8 mouse cellular contexts compared by ENCODE assay signal in genomic region chr5:118879808-118880478, GRCm38 (mm10).
A peak's percentile ranks its signal among the peaks of the same experiment; 100 is the strongest.
DNase-seq lines count a peak whose midpoint lies in the region; ATAC-seq and TF ChIP-seq lines count a peak whose summit lies in the region.

No protein-coding gene starts in this region.

- ATAC-seq in liver, embryonic 11.5 days (replicated peaks; ENCODE audit: low FRiP score): no peak
- ATAC-seq in intestine, postnatal 0 days: peak; percentile 58; the same call in 1 of the 2 replicates

- no peaks in the 10 kb centered on the region for H3K79me2 ChIP-seq in liver, adult 2 months (ENCODE audit: control insufficient read depth, insufficient read depth, low read length)

- TF ChIP-seq CTCF in liver, adult 2 months (IDR thresholded peaks at IDR 0.05; ENCODE audit: low read depth, low read length): peak; percentile 73
- TF ChIP-seq CTCF in intestine, postnatal 0 days (IDR thresholded peaks at IDR 0.05; ENCODE audit: low read depth): peak; percentile 81

- no peaks in the 10 kb centered on the region for H3K9me3 ChIP-seq in liver, embryonic 11.5 days (ENCODE audit: control insufficient read depth, low read length)
- H3K9me3 ChIP-seq in intestine, postnatal 0 days (ENCODE audit: control insufficient read depth): no peaks in the 10 kb centered on the region

- WGBS in liver, adult 2 months: 26% methylated on average over 13 of the region's 13 CpGs
- WGBS in liver, embryonic 11.5 days: 20% methylated on average over 13 of the region's 13 CpGs
- 22% methylated on average over 13 of the region's 13 CpGs for WGBS in intestine, postnatal 0 days

- H3K4me1 ChIP-seq in liver, adult 2 months (ENCODE audit: control insufficient read depth, insufficient read depth, low read length): no peaks in the 10 kb centered on the region
- H3K4me1 ChIP-seq in liver, embryonic 11.5 days (replicated peaks; ENCODE audit: control insufficient read depth, insufficient read depth, low read length): no peaks in the 10 kb centered on the region
- H3K4me1 ChIP-seq in intestine, postnatal 0 days (replicated peaks; ENCODE audit: control insufficient read depth, insufficient read depth, low read length): no peaks in the 10 kb centered on the region

- TF ChIP-seq POLR2A in liver, adult 2 months (IDR thresholded peaks at IDR 0.05; ENCODE audit: extremely low read depth, insufficient read depth, low read length): no peak

- intact Hi-C loops in left cerebral cortex, postnatal 36 days (cut with DNase I): loop anchor here (1.0 to 10.0 kb wide), 3 partner anchors 98 to 955 kb away; partner anchors contain the start of gene Tbx5

- no peak overlapping the region for H3K4me2 ChIP-seq in liver, embryonic 11.5 days
- no peak overlapping the region for H3K4me2 ChIP-seq in intestine, postnatal 0 days (replicated peaks; ENCODE audit: low read depth)

- H3K27ac ChIP-seq in liver, adult 2 months (replicated peaks; ENCODE audit: insufficient read depth, low read depth, low read length): no peak overlapping the region
- H3K27ac ChIP-seq in liver, embryonic 11.5 days (ENCODE audit: low read depth, low read length): no peak overlapping the region
- no peak overlapping the region for H3K27ac ChIP-seq in intestine, postnatal 0 days (ENCODE audit: low read depth, low read length)

- no peak overlapping the region for H3K9ac ChIP-seq in liver, adult 2 months (ENCODE audit: low read depth, low read length)
- no peak overlapping the region for H3K9ac ChIP-seq in liver, embryonic 11.5 days (ENCODE audit: low read depth, low read length)
- H3K9ac ChIP-seq in intestine, postnatal 0 days (ENCODE audit: low read depth, low read length): no peak overlapping the region

- no peaks in the 10 kb centered on the region for H3K36me3 ChIP-seq in liver, adult 2 months (ENCODE audit: control insufficient read depth, insufficient read depth, low read length)
- no peaks in the 10 kb centered on the region for H3K36me3 ChIP-seq in liver, embryonic 11.5 days (ENCODE audit: control insufficient read depth, insufficient read depth, low read length)
- no peaks in the 10 kb centered on the region for H3K36me3 ChIP-seq in intestine, postnatal 0 days (ENCODE audit: control insufficient read depth, insufficient read depth)

- peak; percentile 28 for DNase-seq in liver, adult 2 months (ENCODE audit: extremely low read depth, low read depth, low spot score)
- no peak for DNase-seq in liver, embryonic 11.5 days (ENCODE audit: low spot score)
- peak; percentile 49 to 75 for DNase-seq in cerebellum, postnatal 4 days (ENCODE audit: low spot score in 2 of 2)
- peak; percentile 53 to 54 for DNase-seq in gastrocnemius, adult 8-10 months (ENCODE audit: low spot score in 2 of 2)
- peak; percentile 32 to 58 for DNase-seq in left cerebral cortex, postnatal 36 days (ENCODE audit: low spot score in 2 of 2)
- peak; percentile 60 for DNase-seq in naive thymus-derived CD4-positive, alpha-beta T cell, adult 2 months (ENCODE audit: low read depth)
- DNase-seq in testis, postnatal 14 days (ENCODE audit: low spot score): peak; percentile 58

- H3K4me3 ChIP-seq in liver, adult 2 months (ENCODE audit: insufficient read depth, low read depth, low read length): no peak overlapping the region
- H3K4me3 ChIP-seq in liver, embryonic 11.5 days (ENCODE audit: low read depth, low read length): no peak overlapping the region
- no peak overlapping the region for H3K4me3 ChIP-seq in intestine, postnatal 0 days (ENCODE audit: low read depth, low read length)

- H3K27me3 ChIP-seq in liver, adult 2 months (ENCODE audit: control insufficient read depth, insufficient read depth, low read length): peaks cover 3% of the 10 kb centered on the region; the same call in 1 of the 2 replicates
- peaks cover 16% of the 10 kb centered on the region for H3K27me3 ChIP-seq in liver, embryonic 11.5 days (replicated peaks; ENCODE audit: control insufficient read depth, insufficient read depth, low read length)
- H3K27me3 ChIP-seq in intestine, postnatal 0 days (replicated peaks; ENCODE audit: control insufficient read depth, insufficient read depth, low read length): peaks cover 15% of the 10 kb centered on the region
